Mouse (Mus musculus): Measurements from ENCODE around the gene Hes5.

The Hes5 gene

DNA sequence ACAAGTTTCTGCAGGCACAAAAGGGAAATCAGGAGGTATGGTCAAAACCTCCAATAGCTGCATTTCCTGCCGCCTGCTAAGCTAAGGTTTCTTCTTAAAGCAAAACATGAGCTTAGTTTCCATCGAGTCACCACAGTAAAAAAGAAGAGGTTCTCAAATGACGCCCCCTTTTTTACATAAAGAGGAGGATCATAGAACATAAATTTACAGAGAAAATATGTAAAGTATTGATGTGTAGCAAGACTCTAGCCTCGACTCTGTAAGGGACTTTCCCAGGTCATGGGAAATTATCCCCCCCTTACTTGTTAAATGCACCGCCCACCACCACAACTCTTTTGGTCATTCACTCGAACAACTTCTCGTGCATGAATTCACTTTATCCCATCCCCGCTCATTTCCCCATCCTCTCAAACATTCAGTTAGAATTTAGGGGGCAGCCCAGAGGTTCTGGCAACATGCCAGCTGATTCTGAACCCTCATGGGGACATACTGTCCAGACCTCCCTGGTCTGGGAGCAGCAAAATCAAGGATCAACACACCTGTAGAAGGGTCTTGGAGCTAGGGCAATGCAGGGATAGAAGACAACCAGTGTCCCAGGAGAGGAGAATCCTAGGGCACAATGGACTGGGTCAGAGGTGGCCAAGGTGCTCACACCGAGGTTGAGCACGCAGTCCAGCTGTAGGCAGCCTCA lies 17.9 kb upstream of the Hes5 start:
- DNase-seq (ENCODE audit: low spot score) = no peak

DNA sequence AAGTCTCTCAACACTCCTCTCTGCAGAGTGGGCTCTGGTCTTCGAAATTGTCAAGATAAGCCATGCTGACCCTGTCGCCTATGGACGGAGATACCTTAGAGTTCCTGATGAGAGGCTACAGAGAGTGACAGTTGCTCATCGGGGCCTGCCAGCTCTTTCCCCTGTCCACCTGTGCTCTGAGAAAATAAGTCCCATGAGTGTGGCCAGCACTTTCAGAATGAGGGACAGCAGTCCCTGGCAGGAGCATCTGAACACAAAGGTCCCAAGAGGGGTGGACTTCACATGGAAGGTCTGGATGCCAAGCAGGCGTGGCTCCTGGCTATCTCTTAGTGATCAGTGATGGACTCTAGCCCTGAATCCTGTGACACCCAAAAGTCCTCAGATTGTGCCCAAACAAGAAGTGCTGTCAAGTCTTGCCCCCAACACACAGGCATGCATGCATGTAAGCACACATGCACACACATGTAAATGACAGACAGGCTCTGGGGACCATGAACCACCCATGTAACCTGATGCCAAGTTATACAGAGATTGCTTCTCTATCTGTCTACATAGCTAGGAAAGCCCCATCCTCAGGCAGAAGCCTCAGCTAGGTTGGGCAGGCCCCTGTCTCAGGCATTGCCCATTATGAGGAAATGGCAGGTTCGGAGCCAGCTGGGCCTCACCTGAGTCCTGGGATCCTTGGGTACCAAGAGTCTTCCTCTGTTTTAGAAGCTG lies 17.2 kb upstream of the Hes5 start:
- no peak for DNase-seq (ENCODE audit: low spot score)

DNA sequence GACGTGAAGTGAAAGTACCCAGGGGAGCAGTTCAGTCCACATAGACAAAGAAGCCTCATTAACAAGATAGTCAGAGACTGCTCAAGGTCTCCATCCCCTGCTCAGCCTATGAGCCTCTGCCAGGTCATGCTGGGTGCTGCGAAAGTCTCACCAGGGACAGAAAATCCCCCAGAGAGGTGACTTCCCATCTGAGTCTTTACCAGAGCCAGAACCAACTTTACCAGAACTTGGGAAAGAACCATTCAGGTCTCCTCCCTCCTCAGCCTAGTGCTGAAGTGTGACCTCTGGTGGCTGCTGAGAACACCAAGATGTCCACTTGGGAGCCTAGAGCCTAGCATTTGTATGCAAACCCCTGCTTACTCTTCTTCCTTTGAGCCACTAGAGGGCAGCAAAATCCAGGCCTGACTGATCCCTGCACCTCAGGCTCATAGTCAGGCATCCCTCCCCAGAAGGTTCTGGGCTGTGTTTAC lies 16.6 kb upstream of the Hes5 start:
- peak; percentile 92 for DNase-seq (ENCODE audit: low spot score)

DNA sequence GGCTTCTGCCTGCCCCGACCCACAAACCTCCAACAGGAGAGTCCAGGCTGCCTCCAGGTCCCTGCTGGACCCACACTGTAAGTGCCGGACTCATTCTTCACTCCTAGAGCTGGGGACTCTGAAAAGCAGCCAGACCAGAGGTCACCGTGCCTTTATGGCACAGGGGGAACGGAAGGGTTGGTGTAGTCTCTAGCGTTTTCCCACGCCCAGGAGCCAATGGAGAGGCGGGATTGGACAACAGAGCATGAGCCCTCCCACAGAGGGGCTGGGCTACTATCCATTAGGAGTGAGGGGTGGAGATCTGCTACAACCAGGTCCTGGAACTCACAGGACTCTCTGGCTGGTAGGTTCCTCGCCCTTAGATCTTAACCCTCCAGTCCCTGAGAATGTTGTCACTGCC lies 14.4 kb upstream of the Hes5 start:
- no peak for DNase-seq (ENCODE audit: low spot score)

DNA sequence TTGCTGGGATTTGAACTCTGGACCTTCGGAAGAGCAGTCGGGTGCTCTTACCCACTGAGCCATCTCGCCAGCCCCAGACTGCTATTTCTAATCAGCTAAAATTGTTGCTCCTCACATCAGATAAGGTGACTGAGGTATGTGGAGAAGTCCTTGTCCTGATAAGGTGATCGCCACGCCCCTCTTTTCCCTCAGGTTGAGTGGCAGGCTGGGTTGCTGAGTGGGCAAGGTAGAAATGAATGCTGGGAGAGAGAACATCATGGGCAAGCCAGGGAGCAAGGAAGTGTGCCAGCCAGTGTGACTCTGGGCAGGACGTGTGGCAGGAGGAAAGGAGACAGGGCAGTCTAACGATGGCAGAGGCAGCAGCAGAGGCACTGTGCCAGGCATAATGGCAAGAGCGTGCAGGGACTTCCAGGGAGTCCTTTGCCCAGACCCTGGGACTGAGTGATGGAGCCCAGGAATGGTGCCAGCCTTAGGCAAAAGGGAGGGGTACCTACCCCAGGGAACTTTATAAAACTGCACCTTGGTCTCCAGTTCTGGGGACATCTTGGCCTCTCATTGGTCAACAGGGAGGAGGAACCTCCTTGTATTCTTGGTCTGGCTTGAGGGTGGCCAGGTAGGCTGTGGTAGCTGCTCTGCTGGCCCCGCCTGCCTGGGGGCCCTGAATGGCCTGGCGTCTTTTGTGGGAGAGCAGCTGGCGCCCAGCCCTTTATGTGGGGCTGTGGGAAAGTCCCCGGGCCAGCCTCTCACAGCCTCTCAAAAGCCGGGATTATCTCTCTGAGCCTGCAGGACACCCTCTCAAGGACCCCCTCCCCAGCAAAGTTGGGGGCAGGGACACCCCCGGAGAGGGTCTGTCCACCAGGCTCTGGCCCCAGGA lies 12.4 kb upstream of the Hes5 start:
- DNase-seq (ENCODE audit: low spot score) = no peak

DNA sequence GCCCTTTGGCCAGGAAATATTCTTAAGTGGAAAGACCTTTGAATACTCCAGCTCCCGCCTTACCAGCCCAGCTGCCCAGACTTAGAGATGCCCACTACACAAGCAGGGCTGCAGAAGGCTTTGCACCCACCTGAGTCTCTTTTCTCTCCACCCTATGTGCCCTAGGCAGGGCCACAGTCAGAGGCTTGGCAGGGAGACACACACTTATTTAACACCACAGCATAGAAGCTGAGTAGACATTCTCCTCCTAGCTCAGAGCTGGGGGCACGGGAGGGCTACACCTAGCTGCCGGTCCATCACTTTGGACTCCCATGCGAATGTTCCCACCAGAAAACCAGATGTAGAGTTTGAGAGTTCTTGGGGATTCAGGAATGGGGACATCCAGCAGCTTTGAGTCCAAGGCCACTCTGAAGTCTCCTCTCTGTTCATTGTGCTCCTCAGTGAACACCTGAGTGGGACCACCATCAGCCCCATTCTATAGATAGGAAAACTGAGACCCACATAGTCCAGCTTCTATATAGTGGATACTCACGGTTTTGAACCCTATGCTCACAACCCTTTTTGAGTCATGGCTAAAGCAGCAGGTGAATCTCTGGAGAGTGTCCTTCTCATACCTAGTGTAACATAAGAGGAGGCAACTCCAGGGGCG lies 11.7 kb upstream of the Hes5 start:
- no peak for DNase-seq (ENCODE audit: low spot score)

DNA sequence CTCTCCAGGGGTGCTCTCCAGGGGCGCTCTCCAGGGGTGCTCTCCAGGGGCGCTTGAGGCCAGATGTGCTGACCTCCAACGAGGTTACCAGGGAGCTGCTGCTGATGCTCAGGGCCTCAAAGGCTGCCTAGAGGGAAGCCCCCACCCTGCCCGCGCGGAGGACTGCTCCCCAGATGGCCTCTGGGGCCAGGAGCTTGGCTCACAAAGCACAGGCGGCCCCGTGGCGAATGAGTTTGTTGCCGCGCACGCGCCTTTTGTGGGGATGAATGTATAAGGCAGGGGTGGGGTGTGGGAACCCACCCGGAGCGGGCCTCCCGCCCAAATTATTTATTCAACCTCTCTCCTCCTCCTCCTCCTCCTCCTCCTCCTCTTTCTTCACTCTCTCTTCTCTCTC lies 11.1 kb upstream of the Hes5 start:
- DNase-seq (ENCODE audit: low spot score) = no peak

DNA sequence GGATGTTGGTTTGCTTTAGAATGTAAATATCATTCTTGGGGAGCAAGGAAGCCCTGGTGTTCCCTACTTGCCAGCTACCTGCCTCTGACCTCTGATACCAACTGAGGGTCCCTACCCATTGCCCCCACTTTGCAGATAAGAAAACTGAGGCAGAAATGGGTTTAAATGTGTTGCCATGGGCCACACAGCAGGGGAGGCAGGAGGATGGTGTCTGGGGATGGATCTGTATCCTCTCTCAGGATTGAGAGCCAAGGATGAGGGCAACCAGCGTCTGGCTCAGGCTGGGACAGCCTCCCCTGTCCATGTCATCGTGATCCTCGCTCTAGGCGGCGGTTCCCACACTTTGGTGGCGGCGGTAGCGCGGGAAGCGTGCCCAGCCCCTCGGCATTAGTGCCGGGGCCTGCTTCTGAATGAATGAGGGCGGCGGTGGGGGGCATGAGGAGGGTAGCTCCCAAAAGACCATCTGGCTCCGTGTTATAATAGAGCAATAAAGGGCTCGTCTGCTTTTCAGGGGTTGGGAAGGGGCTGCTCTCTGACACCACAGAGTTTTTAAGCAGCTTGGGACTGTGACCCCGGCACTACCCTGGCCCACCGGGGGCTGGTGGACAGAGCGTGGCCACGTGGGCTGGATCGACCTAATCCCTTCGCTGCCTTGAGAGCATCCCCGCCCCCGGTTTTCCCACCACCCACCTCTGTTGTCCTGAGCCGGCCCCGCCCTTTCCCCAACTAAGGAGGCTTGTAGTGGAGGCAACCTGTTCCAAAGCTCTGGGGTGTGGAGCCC lies 8.1 kb upstream of the Hes5 start:
- DNase-seq (ENCODE audit: low spot score) = no peak

DNA sequence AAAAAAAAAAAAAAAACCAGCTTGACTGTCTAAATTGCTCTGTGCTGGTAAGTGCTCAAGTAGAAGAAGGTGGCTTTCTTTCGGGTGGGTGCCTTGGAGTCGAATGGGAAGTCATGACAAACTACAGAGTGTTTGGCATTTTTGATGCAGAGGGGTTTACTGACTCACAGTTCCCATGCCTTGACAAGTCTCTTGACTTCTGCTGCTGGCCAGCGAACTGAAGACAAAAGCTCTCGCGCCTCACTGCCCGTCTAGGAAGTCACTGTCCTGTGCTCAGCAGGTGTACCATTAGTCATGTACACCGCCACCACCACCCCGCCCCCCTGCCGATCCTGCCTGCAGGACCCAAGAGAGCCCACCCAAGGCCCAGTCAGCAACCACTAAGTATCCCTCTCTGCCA lies 4.1 kb upstream of the Hes5 start:
- no peak for DNase-seq (ENCODE audit: low spot score)

DNA sequence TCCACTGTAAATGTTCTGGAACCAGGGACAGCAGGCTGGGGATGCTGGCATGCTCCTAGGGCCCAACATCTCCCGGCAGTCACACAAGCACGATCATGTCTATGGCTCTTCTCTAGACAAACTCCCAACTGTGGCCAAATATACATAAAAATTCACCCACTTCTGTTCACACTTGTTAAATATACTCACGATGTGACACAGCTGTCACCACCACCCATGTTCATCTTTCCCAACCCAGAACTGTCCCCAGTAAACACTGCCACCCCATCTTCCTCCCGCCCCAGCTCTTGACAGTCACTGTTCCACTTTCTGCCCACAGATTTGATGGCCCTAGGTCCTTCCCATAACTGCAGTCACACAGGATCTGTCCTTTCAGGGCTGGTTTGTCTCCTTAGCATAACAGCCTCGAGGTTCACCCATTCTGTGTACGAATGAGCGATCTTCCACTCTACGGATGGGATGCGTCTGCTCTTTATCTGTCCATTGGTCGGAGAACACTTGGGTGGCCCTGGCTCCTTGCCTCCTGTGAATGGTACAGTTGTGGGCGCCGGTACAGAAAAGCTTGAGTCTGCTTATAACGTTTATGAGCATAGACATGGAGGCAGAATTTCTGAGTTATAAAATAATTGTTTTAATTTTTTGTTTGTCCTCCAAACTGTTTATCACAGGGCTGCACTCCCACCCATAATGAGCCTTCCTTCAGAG lies 3.3 kb upstream of the Hes5 start:
- DNase-seq (ENCODE audit: low spot score) = no peak

DNA sequence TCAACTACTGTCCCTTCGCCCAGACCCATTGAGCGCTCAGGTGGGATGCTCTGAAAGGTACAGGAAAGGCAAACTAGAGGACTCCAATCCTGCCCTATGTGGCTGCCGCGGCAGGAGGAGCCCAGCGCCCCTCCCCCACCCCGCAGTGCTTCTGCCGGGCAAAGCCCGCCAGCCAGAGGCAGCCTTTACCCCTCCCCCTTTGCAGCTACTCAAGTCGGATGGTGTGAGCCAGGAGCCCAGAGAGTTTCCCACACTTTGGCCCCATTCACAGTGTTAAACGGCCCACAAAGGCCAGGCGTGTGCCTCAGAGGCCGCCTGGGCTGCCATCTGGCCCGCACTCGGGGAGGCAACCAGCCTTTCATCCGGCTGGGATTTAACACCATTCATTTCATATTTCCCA lies 2.6 kb upstream of the Hes5 start:
- DNase-seq (ENCODE audit: low spot score) = no peak

DNA sequence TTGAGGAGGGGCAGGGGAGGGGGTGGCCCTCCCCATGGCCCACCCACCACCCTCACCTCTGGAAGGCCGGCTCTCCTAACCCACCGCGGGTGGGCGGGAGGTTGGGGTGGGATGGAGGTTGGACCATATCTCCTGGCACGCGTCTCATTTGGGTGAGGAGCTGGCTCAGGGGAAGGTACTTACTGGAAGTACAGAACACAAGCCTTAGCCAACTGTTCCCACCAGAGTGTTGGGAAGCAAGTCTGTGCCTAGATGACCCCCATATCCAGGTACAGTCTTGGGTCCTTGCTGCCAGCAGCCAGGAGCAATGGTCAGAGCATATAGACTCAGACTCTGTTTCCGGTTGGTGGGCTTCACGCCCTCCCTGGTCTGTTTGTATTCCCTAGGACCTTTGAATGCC lies 2.1 kb upstream of the Hes5 start:
- DNase-seq (ENCODE audit: low spot score) = no peak

DNA sequence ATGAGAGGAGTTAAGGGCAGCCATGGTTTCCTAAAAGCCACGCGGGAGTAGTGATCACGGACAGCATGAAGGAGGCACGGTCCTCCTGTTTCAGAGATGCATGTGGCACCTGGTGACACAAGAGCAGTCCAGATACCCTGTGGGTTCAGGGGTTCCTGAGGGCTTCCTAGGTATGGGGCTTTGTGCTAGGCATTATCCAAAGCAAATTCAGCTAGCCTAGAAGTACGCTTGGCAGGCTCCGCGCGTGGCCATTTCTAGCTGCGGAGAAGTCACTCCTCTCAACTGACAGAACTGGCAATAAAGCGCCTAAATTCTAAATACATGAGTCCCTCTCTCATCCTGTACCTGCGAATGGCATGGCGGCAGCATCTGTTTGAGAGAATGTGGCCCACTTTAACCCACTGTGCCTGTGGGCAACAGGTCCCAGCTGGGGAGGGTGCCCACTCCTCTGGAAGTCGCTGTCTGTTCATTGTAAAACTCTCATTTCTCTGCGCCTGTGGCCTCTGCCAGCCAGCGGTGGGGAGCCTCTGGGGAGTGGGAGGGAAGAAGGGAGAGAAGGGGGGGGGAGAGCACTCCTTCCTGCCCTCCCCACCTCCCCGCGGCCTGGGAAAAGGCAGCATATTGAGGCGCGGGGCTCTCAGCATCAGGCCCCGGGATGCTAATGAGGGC lies 568 bp upstream of the Hes5 start:
- DNase-seq (ENCODE audit: low spot score) = no peak

DNA sequence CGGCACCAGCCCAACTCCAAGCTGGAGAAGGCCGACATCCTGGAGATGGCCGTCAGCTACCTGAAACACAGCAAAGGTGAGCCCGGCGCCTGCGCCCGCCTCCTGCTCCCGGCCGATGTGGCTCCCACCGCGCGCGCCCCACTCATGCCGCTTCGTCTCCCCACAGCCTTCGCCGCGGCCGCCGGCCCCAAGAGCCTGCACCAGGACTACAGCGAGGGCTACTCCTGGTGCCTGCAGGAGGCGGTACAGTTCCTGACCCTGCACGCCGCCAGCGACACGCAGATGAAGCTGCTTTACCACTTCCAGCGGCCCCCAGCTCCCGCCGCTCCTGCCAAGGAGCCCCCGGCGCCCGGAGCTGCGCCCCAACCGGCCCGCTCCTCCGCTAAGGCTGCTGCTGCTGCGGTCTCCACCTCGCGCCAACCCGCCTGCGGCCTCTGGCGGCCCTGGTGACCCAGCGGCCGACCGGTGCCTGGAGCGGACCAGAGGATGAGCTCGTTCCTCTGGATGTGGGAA lies 559 bp downstream of the Hes5 start:
- DNase-seq (ENCODE audit: low spot score) = no peak

DNA sequence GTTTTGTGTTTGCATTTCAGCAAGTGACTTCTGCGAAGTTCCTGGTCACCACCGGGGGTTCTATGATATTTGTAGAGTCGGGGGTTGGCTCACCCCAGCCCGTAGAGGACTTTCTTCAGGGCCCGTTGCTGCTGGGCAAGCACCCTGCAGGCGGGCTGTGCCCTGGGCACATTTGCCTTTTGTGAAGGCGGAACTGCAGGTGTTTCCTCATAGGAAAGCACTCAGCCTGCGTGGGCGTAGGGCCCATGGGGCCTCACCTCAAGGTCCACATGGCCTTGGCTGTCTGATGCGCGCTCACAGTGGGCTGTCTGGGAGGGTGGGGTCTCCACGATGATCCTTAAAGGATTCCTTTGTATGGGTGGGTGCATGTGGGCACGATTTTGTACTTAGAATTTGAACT lies 1.2 kb downstream of the Hes5 start:
- DNase-seq (ENCODE audit: low spot score) = no peak

DNA sequence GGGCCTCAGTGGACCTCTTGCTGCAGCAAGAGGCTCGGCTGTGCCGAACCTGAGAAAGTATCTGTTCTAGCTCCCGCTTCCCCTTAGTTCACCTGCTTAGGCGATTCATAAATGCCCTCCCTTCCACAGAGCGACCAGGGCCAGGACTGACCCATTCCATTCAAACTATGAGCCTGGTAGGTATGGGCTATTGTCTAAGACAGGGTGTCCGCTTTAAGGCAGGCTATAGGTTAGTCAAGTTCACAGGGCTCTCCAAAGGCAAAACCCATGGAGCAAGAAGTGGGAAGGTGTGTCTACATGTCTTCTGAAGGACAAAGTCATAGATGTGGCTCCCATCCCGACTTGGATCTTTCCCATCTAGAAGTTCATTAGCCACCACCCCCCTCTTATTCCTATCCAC lies 2.0 kb downstream of the Hes5 start:
- DNase-seq (ENCODE audit: low spot score) = no peak

DNA sequence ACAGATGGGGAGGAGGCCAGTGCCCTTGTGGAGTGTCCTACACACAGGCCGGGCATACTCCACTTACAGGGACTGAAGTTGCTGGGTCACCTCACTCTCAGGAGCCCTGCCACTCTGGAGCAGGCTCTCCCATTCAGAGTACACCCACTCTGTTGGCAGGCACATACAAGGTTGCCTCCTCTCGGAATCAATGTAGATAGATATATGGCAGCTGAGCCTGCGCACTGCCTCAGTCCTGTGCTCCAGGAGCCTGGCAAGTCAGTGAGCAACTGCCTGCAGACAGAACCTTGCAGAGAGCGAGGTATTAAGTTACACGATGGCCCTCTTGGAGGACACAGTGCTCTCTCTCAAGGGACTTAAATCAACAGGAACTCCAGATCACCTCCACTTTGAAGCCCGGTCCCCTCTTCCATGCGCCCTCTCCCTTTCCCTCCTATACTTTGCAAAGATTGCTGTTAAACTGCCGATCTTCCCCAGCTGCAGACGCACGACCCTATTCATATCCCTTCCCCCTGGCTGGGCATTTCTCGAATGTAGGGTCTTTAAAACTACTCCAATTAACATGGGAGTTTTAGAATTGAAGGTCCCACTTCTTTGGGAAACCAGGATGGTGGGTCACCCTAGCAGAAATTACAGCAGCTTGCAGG lies 2.6 kb downstream of the Hes5 start:
- no peak for DNase-seq (ENCODE audit: low spot score)

DNA sequence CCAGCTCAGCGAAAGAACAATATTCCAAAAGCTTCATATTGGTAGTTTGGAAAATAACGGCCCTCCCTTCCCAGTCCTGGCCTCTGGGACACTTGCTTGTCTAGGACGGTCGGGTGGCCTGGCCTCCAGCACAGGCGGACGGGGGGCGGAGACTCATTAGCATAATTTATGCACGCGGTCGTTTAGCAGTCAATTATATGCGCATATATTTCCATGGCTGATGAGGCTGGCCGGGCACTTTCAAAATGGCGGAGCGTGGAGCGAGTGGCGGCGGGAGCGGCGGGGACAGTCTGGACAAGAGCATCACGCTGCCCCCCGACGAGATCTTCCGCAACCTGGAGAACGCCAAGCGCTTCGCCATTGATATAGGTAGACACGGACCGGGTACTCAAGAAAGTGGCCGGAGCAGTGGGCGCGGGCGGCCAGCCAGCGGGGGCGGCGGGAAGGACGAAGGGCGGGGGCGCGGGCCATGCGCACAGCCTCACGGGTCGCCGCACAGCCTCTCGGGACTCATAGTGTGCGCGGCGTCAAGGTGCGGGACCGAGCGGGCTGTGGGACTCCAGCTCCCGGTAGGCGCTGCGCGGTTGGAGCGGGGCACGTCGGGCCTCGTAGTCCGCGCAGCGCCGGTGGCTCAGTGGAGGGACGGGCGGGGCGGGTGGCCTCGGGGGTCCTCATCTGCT lies 3.3 kb downstream of the Hes5 start, which contains the start of gene Pank4:
Gene Pank4 (plus strand): TSS at position 223 of the 680 bp plus-strand sequence.
- DNase-seq (ENCODE audit: low spot score) = peak; percentile 87
